Mouse (Mus musculus): ENCODE measurements around the gene Ism1. TPM values are rescaled to one million over a fixed set of nuclear protein-coding genes. Genes with fewer than 3 reads are reported as not detected.

Ism1 gene
- total RNA-seq, 1 experiment: 0.76 TPM

GRCm38 (mm10) chr2:139672371-139672770 is 5.6 kb upstream of the Ism1 start:
- in situ Hi-C loops (cut with MboI; ENCODE audit: low sequenced_read_pairs in 2 of 2, unreplicated experiment in 2 of 2): no loop called here
- no peak overlapping the region for H3K9ac ChIP-seq (ENCODE audit: insufficient read depth, low read depth, low read length, poor library complexity, severe bottlenecking)
- H3K4me3 ChIP-seq (ENCODE audit: insufficient read depth in 1 of 2, low read depth in 1 of 2, low read length in 2 of 2, poor library complexity in 1 of 2, severe bottlenecking in 1 of 2): no peak overlapping the region
- H3K9me3 ChIP-seq (ENCODE audit: control insufficient read depth, insufficient read depth, low read depth, low read length): no peaks in the 10 kb centered on the region
- no peaks in the 10 kb centered on the region for H3K4me1 ChIP-seq (ENCODE audit: control insufficient read depth in 2 of 2, insufficient read depth in 2 of 2, low read length in 2 of 2, poor library complexity in 1 of 2)
- DNase-seq (ENCODE audit: low read depth, low spot score): no peak
- TF ChIP-seq HCFC1 (IDR thresholded peaks at IDR 0.05; ENCODE audit: borderline replicate concordance, insufficient read depth, low read length): no peak
- no peak for TF ChIP-seq ZC3H11A (IDR thresholded peaks at IDR 0.05; ENCODE audit: borderline replicate concordance, low read depth, low read length)
- no peak for TF ChIP-seq ZNF384 (IDR thresholded peaks at IDR 0.05; ENCODE audit: low read depth, low read length)
- no peak for TF ChIP-seq CHD2 (IDR thresholded peaks at IDR 0.05; ENCODE audit: low read depth, low read length)
- TF ChIP-seq MAFK (IDR thresholded peaks at IDR 0.05; ENCODE audit: insufficient read depth, low read depth, low read length): no peak
- no peaks in the 10 kb centered on the region for H3K36me3 ChIP-seq (ENCODE audit: control insufficient read depth, insufficient read depth, low read length, poor library complexity, severe bottlenecking)
- H3K27ac ChIP-seq (ENCODE audit: insufficient read depth, low read depth, low read length, poor library complexity, severe bottlenecking): no peak overlapping the region

- Histone ChIP-seq H3K36me3 (ENCODE audit: control insufficient read depth, insufficient read depth, low read length, poor library complexity, severe bottlenecking) (no peaks in the 10 kb centered on the region), H3K9me3 (ENCODE audit: control insufficient read depth, insufficient read depth, low read depth, low read length) (no peaks in the 10 kb centered on the region), H3K4me3 (ENCODE audit: insufficient read depth in 1 of 2, low read depth in 1 of 2, low read length in 2 of 2, poor library complexity in 1 of 2, severe bottlenecking in 1 of 2) (peak overlapping the region; percentile 80 to 89), H3K4me1 (ENCODE audit: control insufficient read depth in 2 of 2, insufficient read depth in 2 of 2, low read length in 2 of 2, poor library complexity in 1 of 2) (no peaks in the 10 kb centered on the region), H3K9ac (ENCODE audit: insufficient read depth, low read depth, low read length, poor library complexity, severe bottlenecking) (peak overlapping the region; percentile 76), H3K27ac (ENCODE audit: insufficient read depth, low read depth, low read length, poor library complexity, severe bottlenecking) (no peak overlapping the region)
- DNase-seq (ENCODE audit: low read depth, low spot score): peak; percentile 40
- no peak for TF ChIP-seq ZC3H11A (IDR thresholded peaks at IDR 0.05; ENCODE audit: borderline replicate concordance, low read depth, low read length)
- TF ChIP-seq ZNF384 (IDR thresholded peaks at IDR 0.05; ENCODE audit: low read depth, low read length): no peak
- no peak for TF ChIP-seq MAFK (IDR thresholded peaks at IDR 0.05; ENCODE audit: insufficient read depth, low read depth, low read length)
- TF ChIP-seq CHD2 (IDR thresholded peaks at IDR 0.05; ENCODE audit: low read depth, low read length): no peak
- TF ChIP-seq HCFC1 (IDR thresholded peaks at IDR 0.05; ENCODE audit: borderline replicate concordance, insufficient read depth, low read length): no peak
- in situ Hi-C loops (cut with MboI; ENCODE audit: low sequenced_read_pairs in 2 of 2, unreplicated experiment in 2 of 2): no loop called here
Observed at GRCm38 (mm10) chr2:139677065-139677762, 764 bp upstream of the Ism1 start.

GRCm38 (mm10) chr2:139678275-139679140 is 530 bp downstream of the Ism1 start:
- Histone ChIP-seq H3K9ac (ENCODE audit: insufficient read depth, low read depth, low read length, poor library complexity, severe bottlenecking) (peak overlapping the region; percentile 76), H3K4me1 (ENCODE audit: control insufficient read depth in 2 of 2, insufficient read depth in 2 of 2, low read length in 2 of 2, poor library complexity in 1 of 2) (no peaks in the 10 kb centered on the region), H3K36me3 (ENCODE audit: control insufficient read depth, insufficient read depth, low read length, poor library complexity, severe bottlenecking) (no peaks in the 10 kb centered on the region), H3K27ac (ENCODE audit: insufficient read depth, low read depth, low read length, poor library complexity, severe bottlenecking) (no peak overlapping the region), H3K9me3 (ENCODE audit: control insufficient read depth, insufficient read depth, low read depth, low read length) (no peaks in the 10 kb centered on the region), H3K4me3 (ENCODE audit: insufficient read depth in 1 of 2, low read depth in 1 of 2, low read length in 2 of 2, poor library complexity in 1 of 2, severe bottlenecking in 1 of 2) (peak overlapping the region; percentile 80 to 89)
- in situ Hi-C loops (cut with MboI; ENCODE audit: low sequenced_read_pairs in 2 of 2, unreplicated experiment in 2 of 2): no loop called here
- peak; percentile 49 for DNase-seq (ENCODE audit: low read depth, low spot score)
- no peak for TF ChIP-seq CHD2 (IDR thresholded peaks at IDR 0.05; ENCODE audit: low read depth, low read length)
- no peak for TF ChIP-seq HCFC1 (IDR thresholded peaks at IDR 0.05; ENCODE audit: borderline replicate concordance, insufficient read depth, low read length)
- TF ChIP-seq MAFK (IDR thresholded peaks at IDR 0.05; ENCODE audit: insufficient read depth, low read depth, low read length): no peak
- no peak for TF ChIP-seq ZC3H11A (IDR thresholded peaks at IDR 0.05; ENCODE audit: borderline replicate concordance, low read depth, low read length)
- no peak for TF ChIP-seq ZNF384 (IDR thresholded peaks at IDR 0.05; ENCODE audit: low read depth, low read length)

GRCm38 (mm10) chr2:139682540-139682939 is 4.6 kb downstream of the Ism1 start:
- Histone ChIP-seq H3K27ac (ENCODE audit: insufficient read depth, low read depth, low read length, poor library complexity, severe bottlenecking) (no peak overlapping the region), H3K4me3 (ENCODE audit: insufficient read depth in 1 of 2, low read depth in 1 of 2, low read length in 2 of 2, poor library complexity in 1 of 2, severe bottlenecking in 1 of 2) (no peak overlapping the region), H3K36me3 (ENCODE audit: control insufficient read depth, insufficient read depth, low read length, poor library complexity, severe bottlenecking) (no peaks in the 10 kb centered on the region), H3K9me3 (ENCODE audit: control insufficient read depth, insufficient read depth, low read depth, low read length) (no peaks in the 10 kb centered on the region), H3K4me1 (ENCODE audit: control insufficient read depth in 2 of 2, insufficient read depth in 2 of 2, low read length in 2 of 2, poor library complexity in 1 of 2) (no peaks in the 10 kb centered on the region), H3K9ac (ENCODE audit: insufficient read depth, low read depth, low read length, poor library complexity, severe bottlenecking) (no peak overlapping the region)
- no peak for DNase-seq (ENCODE audit: low read depth, low spot score)
- TF ChIP-seq CHD2 (IDR thresholded peaks at IDR 0.05; ENCODE audit: low read depth, low read length) (no peak), ZC3H11A (IDR thresholded peaks at IDR 0.05; ENCODE audit: borderline replicate concordance, low read depth, low read length) (no peak), MAFK (IDR thresholded peaks at IDR 0.05; ENCODE audit: insufficient read depth, low read depth, low read length) (no peak), HCFC1 (IDR thresholded peaks at IDR 0.05; ENCODE audit: borderline replicate concordance, insufficient read depth, low read length) (no peak), ZNF384 (IDR thresholded peaks at IDR 0.05; ENCODE audit: low read depth, low read length) (no peak)
- in situ Hi-C loops (cut with MboI; ENCODE audit: low sequenced_read_pairs in 2 of 2, unreplicated experiment in 2 of 2): no loop called here
